Mouse (Mus musculus) testis, postnatal 10 days (tissue): ENCODE data around the gene Gpr157.
A peak's percentile ranks its signal among the peaks of the same experiment; 100 is the strongest.
"Not testable (repeated sequence)": the region's sequence is repeated elsewhere in the genome, so short reads cannot be mapped to it uniquely, and the experiment has no call there.

Source experiments
- DNase-seq: peaks from one replicate; pipeline ENCODE4 v3.0.0; 2021; ENCODE audit warnings: low spot score

The Gpr157 gene

GRCm38 (mm10) chr4:150087161-150087889 lies at the start of gene Gpr157:
Gene Gpr157, plus strand, starts transcription at chr4:150087365.
- DNase-seq, result peak; percentile 94

- DNase-seq, result no peak
Measured at GRCm38 (mm10) chr4:150038533-150038932, 48.6 kb upstream of the Gpr157 start.

- no peak for DNase-seq
Measured at GRCm38 (mm10) chr4:150040003-150040581, 47.1 kb upstream of the Gpr157 start.

GRCm38 (mm10) chr4:150040856-150041255 lies 46.3 kb upstream of the Gpr157 start:
- not testable (repeated sequence) for DNase-seq

- no peak for DNase-seq
Measured at GRCm38 (mm10) chr4:150041346-150042110, 45.6 kb upstream of the Gpr157 start.

GRCm38 (mm10) chr4:150043591-150043990 lies 43.6 kb upstream of the Gpr157 start:
- DNase-seq, result no peak

- DNase-seq, result peak; percentile 86
Measured at GRCm38 (mm10) chr4:150048038-150048437, 39.1 kb upstream of the Gpr157 start.

- peak; percentile 70 for DNase-seq
Measured at GRCm38 (mm10) chr4:150048478-150049156, 38.5 kb upstream of the Gpr157 start.

- DNase-seq, result peak; percentile 63
Measured at GRCm38 (mm10) chr4:150049157-150049513, 38.0 kb upstream of the Gpr157 start.

- DNase-seq, result no peak
Measured at GRCm38 (mm10) chr4:150049564-150050226, 37.5 kb upstream of the Gpr157 start.

- DNase-seq, result peak; percentile 62
Measured at GRCm38 (mm10) chr4:150051514-150051913, 35.7 kb upstream of the Gpr157 start.

GRCm38 (mm10) chr4:150052380-150052779 lies 34.8 kb upstream of the Gpr157 start:
- DNase-seq, result no peak

GRCm38 (mm10) chr4:150056171-150056570 lies 31.0 kb upstream of the Gpr157 start:
- DNase-seq, result no peak

GRCm38 (mm10) chr4:150057722-150058121 lies 29.4 kb upstream of the Gpr157 start:
- DNase-seq, result no peak

GRCm38 (mm10) chr4:150059841-150060468 lies 27.2 kb upstream of the Gpr157 start:
- DNase-seq, result no peak

GRCm38 (mm10) chr4:150060469-150061170 lies 26.5 kb upstream of the Gpr157 start:
- no peak for DNase-seq

- no peak for DNase-seq
Measured at GRCm38 (mm10) chr4:150061432-150062225, 25.5 kb upstream of the Gpr157 start.

GRCm38 (mm10) chr4:150066706-150067323 lies 20.4 kb upstream of the Gpr157 start:
- no peak for DNase-seq

- no peak for DNase-seq
Measured at GRCm38 (mm10) chr4:150068216-150068615, 18.9 kb upstream of the Gpr157 start.
